Mouse (Mus musculus): ENCODE results near the gene Pla2g7.

DNA sequence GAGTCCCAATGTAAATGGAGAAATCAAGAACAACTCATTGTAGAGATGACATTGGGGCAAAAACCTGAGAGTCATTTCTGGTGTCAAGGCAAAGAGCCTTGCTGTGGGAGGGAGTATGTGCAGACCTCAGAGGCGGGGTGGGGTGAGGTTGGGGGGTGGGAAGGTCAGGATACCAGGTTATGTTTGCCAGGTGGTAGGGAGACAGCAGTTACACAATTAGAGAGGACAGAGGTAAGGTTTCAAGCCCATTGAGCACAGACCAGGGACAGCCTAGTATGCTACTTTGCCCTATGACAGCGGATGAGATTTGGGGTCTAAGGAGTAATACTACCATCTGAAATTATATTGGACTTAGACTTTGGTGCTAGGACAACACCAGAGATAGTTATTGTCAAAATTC lies 19.4 kb downstream of the Pla2g7 start:
- TF ChIP-seq EP300 (IDR thresholded peaks at IDR 0.05; ENCODE audit: low read depth), result no peak
- TF ChIP-seq CTCF (IDR thresholded peaks at IDR 0.05; ENCODE audit: low read depth), result no peak
